Mouse (Mus musculus): Measurements from ENCODE around the gene C2cd4d. TPM values are rescaled to one million over a fixed set of nuclear protein-coding genes. Genes with fewer than 3 reads are reported as not detected.

Gene C2cd4d
- total RNA-seq, 2 experiments from 2014 or later: 0.34 to 0.56 TPM

Other genes starting within 250 kb of the C2cd4d start
- not detected for gene Gm10696, start 184.2 kb upstream of the C2cd4d start, total RNA-seq (2021)
- gene Gm5286, start 165.7 kb upstream of the C2cd4d start, total RNA-seq (2021): not detected
- gene Gm4778, start 98.4 kb upstream of the C2cd4d start, total RNA-seq (2021): not detected
- 1 to 10 TPM; 7.7 to 7.8 TPM for gene Them4, start 52.3 kb upstream of the C2cd4d start, total RNA-seq (2021)
- gene Them5, start 20.3 kb upstream of the C2cd4d start, total RNA-seq (2021): not detected
- gene Rorc, start 10.4 kb downstream of the C2cd4d start, total RNA-seq (2021): 10 to 100 TPM; 18.2 to 19.9 TPM
- under 1 TPM in 1 of 2 experiments, not detected in 1; 0.25 TPM for gene Lingo4, start 36.1 kb downstream of the C2cd4d start, total RNA-seq (2021)
- gene Tdrkh, start 50.8 kb downstream of the C2cd4d start, total RNA-seq (2021): 1 to 10 TPM; 6.3 to 8.9 TPM
- gene Mrpl9, start 80.9 kb downstream of the C2cd4d start, total RNA-seq (2021): 10 to 100 TPM; 42.3 to 54.0 TPM
- gene Oaz3, start 81.5 kb downstream of the C2cd4d start, total RNA-seq (2021): not detected
- under 1 TPM; 0.49 to 0.61 TPM for gene Celf3, start 115.9 kb downstream of the C2cd4d start, total RNA-seq (2021)
- gene Riiad1, start 117.9 kb downstream of the C2cd4d start, total RNA-seq (2021): 1 to 10 TPM; 5.0 to 7.9 TPM
- 10 to 100 TPM; 29.5 to 37.1 TPM for gene Snx27, start 220.3 kb downstream of the C2cd4d start, total RNA-seq (2021)

Data from gastrocnemius, postnatal 10 days (tissue).